Mouse (Mus musculus): ENCODE measurements around the gene Txnrd2. TPM values are rescaled to one million over a fixed set of nuclear protein-coding genes. Genes with fewer than 3 reads are reported as not detected.

The Txnrd2 gene
- polyA plus RNA-seq, 1 experiment from 2014 or later, result 34.0 TPM

- Histone ChIP-seq H3K9me3 (no peaks in the 10 kb centered on the region), H3K27ac (no peak overlapping the region), H3K9ac (no peak overlapping the region), H3K36me3 (replicated peaks) (no peaks in the 10 kb centered on the region), H3K4me1 (peaks cover 35% of the 10 kb centered on the region), H3K27me3 (replicated peaks) (no peaks in the 10 kb centered on the region), H3K4me2 (no peak overlapping the region), H3K4me3 (no peak overlapping the region)
- no peak for ATAC-seq (replicated peaks)
- WGBS, result 59% methylated on average over 3 of the region's 3 CpGs
Measured at GRCm38 (mm10) chr16:18386972-18387371, 39.2 kb upstream of the Txnrd2 start.

DNA sequence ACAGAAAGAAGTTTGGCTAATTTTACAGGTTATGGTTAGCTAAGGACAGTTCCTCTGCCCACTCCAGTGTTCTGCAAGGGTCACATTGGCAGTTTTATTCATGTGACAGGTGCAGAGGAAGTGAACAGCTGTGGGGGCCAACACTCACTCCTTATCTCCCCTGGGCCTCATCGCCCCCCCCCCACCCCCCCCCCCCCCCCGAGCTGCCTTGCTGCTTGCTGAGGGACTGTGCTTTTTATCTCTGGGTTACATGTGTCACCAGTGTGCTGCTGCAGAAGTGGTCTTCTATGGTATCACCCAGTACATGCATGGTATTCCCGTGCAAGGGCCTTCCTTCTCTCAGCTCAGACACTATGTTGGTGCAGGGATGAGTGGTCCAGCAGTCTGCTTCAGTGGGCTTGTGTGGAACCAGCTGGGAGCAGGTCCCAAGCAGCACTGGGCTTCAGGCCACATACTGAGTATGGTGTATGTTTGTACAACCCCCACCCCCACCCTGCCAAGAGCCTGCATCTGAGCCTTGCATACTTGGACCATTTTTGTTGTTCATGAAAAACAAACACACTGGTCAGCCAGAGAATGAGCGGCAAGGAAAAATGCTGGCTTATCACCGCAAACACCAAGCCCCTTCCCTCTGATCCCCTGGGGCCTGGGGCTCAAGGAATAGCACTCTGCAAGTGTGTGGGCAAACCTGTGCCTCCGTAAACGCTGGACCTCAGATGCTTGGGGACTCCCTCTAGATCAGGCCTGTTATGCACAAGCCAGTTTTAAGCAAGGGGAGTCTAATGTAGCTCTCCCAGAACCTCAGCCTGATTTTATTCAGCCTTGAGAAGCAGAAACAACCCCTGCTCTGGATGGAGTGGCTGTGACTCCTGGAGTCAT lies 38.2 kb upstream of the Txnrd2 start:
- Histone ChIP-seq H3K4me2 (no peak overlapping the region), H3K4me3 (no peak overlapping the region), H3K9ac (no peak overlapping the region), H3K36me3 (replicated peaks) (no peaks in the 10 kb centered on the region), H3K27me3 (replicated peaks) (no peaks in the 10 kb centered on the region), H3K9me3 (no peaks in the 10 kb centered on the region), H3K27ac (peak overlapping the region; percentile 32; the same call in 1 of the 2 replicates), H3K4me1 (peaks cover 39% of the 10 kb centered on the region)
- ATAC-seq (replicated peaks), result no peak
- WGBS, result 37% methylated on average over 5 of the region's 7 CpGs

DNA sequence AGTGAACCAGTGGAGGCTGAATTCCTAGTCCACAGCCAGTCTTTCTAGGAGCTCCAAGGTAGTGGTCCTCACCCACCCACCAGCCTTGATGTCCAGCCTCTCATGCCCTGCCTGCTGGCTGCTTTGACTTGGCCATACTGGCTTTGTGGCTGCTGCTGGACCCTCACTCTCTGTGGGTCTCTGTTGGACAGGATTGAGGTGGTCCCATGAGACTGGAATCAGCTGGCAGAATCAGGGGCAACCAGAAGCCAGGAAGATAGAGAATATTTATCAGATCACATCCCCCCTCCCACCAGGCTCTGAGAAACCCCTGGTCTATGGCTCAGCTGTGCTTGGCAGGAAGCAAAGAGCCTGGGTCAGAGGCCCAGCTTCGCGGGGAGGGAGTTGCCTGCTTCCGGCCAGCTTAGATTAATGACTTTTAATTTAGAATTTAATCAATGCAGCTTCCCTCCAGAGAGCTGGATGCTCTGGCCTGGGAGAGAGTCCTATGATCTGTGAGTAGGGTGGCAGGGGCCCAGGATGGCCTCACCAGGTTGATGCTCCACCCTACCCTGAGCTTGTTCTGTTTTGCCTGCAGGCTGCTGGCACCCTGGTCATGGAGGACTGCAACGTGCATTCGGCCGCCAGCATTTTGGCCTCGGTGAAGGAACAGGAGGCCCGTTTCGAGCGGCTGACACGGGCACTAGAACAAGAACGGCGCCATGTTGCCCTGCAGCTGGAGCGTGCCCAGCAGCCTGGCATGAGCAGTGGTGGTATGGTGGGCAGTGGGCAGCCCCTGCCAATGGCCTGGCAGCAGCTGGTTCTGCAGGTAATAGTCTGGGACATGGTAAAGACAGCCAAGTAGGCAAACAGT lies 37.4 kb upstream of the Txnrd2 start:
- Histone ChIP-seq H3K4me3 (no peak overlapping the region), H3K9ac (no peak overlapping the region), H3K27me3 (replicated peaks) (no peaks in the 10 kb centered on the region), H3K4me2 (no peak overlapping the region), H3K4me1 (peaks cover 43% of the 10 kb centered on the region), H3K27ac (peak overlapping the region; percentile 32; the same call in 1 of the 2 replicates), H3K36me3 (replicated peaks) (no peaks in the 10 kb centered on the region), H3K9me3 (no peaks in the 10 kb centered on the region)
- no peak for ATAC-seq (replicated peaks)
- WGBS, result 74% methylated on average over 14 of the region's 14 CpGs

DNA sequence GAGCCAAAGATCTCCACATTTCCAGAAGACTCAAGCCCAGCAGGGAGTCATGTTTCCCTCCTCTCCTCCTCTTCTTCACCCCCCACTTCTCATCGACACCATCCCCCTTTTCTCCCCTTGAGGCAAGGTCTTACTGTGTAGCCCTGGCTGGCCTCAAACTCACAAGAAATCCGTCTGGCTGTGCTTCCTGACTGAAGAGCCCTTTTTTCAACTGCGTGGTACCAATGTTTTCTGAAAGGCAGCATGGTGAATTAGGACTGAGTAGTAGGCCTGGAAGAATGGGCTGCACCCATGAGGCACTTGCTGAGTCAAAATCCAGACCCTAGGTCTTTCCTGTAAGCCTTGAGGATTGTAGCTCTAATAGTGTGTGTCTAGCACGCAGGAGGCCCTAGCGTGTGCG lies 35.8 kb upstream of the Txnrd2 start:
- Histone ChIP-seq H3K27me3 (replicated peaks) (no peaks in the 10 kb centered on the region), H3K9ac (no peak overlapping the region), H3K4me1 (peaks cover 58% of the 10 kb centered on the region), H3K9me3 (no peaks in the 10 kb centered on the region), H3K4me2 (no peak overlapping the region), H3K4me3 (no peak overlapping the region), H3K36me3 (replicated peaks) (no peaks in the 10 kb centered on the region), H3K27ac (no peak overlapping the region)
- ATAC-seq (replicated peaks), result no peak
- WGBS, result 71% methylated on average over 6 of the region's 6 CpGs

GRCm38 (mm10) chr16:18391127-18391526 lies 35.1 kb upstream of the Txnrd2 start:
- ATAC-seq (replicated peaks), result no peak
- Histone ChIP-seq H3K9me3 (no peaks in the 10 kb centered on the region), H3K9ac (no peak overlapping the region), H3K36me3 (replicated peaks) (no peaks in the 10 kb centered on the region), H3K27me3 (replicated peaks) (no peaks in the 10 kb centered on the region), H3K27ac (no peak overlapping the region), H3K4me2 (no peak overlapping the region), H3K4me1 (peaks cover 64% of the 10 kb centered on the region), H3K4me3 (no peak overlapping the region)
- 96% methylated on average over 3 of the region's 3 CpGs for WGBS

- WGBS, result 75% methylated on average over 3 of the region's 3 CpGs
- no peak overlapping the region for H3K4me3 ChIP-seq
- no peak for ATAC-seq (replicated peaks)
- no peaks in the 10 kb centered on the region for H3K27me3 ChIP-seq (replicated peaks)
- no peak overlapping the region for H3K9ac ChIP-seq
- no peak overlapping the region for H3K27ac ChIP-seq
- H3K9me3 ChIP-seq, result no peaks in the 10 kb centered on the region
- 0 out of 2 replicates have a peak overlapping the region, but pooled peaks have one; percentile 70 for H3K4me2 ChIP-seq
- no peaks in the 10 kb centered on the region for H3K36me3 ChIP-seq (replicated peaks)
- H3K4me1 ChIP-seq, result peaks cover 70% of the 10 kb centered on the region
Measured at GRCm38 (mm10) chr16:18391728-18392127, 34.5 kb upstream of the Txnrd2 start.

- H3K9ac ChIP-seq, result peak overlapping the region; percentile 70
- peak overlapping the region; percentile 65 for H3K4me3 ChIP-seq
- ATAC-seq (replicated peaks), result peak; percentile 85
- 0% methylated on average over 62 of the region's 63 CpGs for WGBS
- peaks cover 8% of the 10 kb centered on the region for H3K36me3 ChIP-seq (replicated peaks)
- no peaks in the 10 kb centered on the region for H3K27me3 ChIP-seq (replicated peaks)
- peak overlapping the region; percentile 70 for H3K4me2 ChIP-seq
- H3K27ac ChIP-seq, result peak overlapping the region; percentile 86
- no peaks in the 10 kb centered on the region for H3K9me3 ChIP-seq
- peaks cover 62% of the 10 kb centered on the region for H3K4me1 ChIP-seq
Measured at GRCm38 (mm10) chr16:18392469-18393426, 33.4 kb upstream of the Txnrd2 start.

GRCm38 (mm10) chr16:18393595-18393994 lies 32.6 kb upstream of the Txnrd2 start:
- H3K9ac ChIP-seq, result peak overlapping the region; percentile 70; the same call in 1 of the 2 replicates
- H3K9me3 ChIP-seq, result no peaks in the 10 kb centered on the region
- 43% methylated on average over 5 of the region's 5 CpGs for WGBS
- peaks cover 54% of the 10 kb centered on the region for H3K4me1 ChIP-seq
- peak; percentile 4; the same call in 1 of the 2 replicates for ATAC-seq (replicated peaks)
- H3K4me2 ChIP-seq, result peak overlapping the region; percentile 70
- H3K27ac ChIP-seq, result peak overlapping the region; percentile 86
- H3K27me3 ChIP-seq (replicated peaks), result no peaks in the 10 kb centered on the region
- H3K36me3 ChIP-seq (replicated peaks), result peaks cover 14% of the 10 kb centered on the region
- peak overlapping the region; percentile 65 for H3K4me3 ChIP-seq

DNA sequence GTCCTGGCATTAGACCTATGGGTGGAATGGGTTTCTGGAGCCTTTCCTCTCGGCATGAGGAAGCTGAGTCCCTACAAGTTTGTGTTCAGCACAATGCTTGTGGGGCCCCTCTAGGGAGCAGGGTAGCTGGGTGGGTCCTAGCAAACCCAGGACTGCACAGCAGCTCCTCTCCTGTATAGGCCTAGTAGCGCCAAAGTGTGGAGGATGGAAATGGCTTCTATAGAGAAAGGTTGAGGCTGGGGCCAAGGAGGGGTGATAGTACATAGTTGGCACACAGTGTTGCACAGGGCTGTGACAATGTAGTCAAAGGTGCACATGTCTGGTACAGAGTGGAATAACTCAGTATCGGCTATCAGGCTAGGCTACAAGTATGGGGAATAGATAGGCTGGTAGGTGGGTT lies 32.1 kb upstream of the Txnrd2 start:
- H3K4me2 ChIP-seq, result peak overlapping the region; percentile 70
- 53% methylated on average over 3 of the region's 3 CpGs for WGBS

GRCm38 (mm10) chr16:18394777-18395619 lies 31.2 kb upstream of the Txnrd2 start:
- Histone ChIP-seq H3K4me3 (no peak overlapping the region), H3K27me3 (replicated peaks) (no peaks in the 10 kb centered on the region), H3K9ac (no peak overlapping the region; the same call in 1 of the 2 replicates), H3K36me3 (replicated peaks) (peaks cover 17% of the 10 kb centered on the region), H3K9me3 (no peaks in the 10 kb centered on the region), H3K4me2 (peak overlapping the region; percentile 27), H3K4me1 (peaks cover 55% of the 10 kb centered on the region), H3K27ac (peak overlapping the region; percentile 62)
- 11% methylated on average over 11 of the region's 11 CpGs for WGBS
- ATAC-seq (replicated peaks), result no peak

More for the DNA sequence above, 32.1 kb upstream of the Txnrd2 start:
- no peak for ATAC-seq (replicated peaks)
- Histone ChIP-seq H3K4me1 (peaks cover 49% of the 10 kb centered on the region), H3K27me3 (replicated peaks) (no peaks in the 10 kb centered on the region), H3K36me3 (replicated peaks) (peaks cover 14% of the 10 kb centered on the region), H3K4me3 (peak overlapping the region; percentile 65), H3K9me3 (no peaks in the 10 kb centered on the region), H3K27ac (peak overlapping the region; percentile 86), H3K9ac (no peak overlapping the region)

GRCm38 (mm10) chr16:18395620-18396036 lies 30.6 kb upstream of the Txnrd2 start:
- H3K27me3 ChIP-seq (replicated peaks), result no peaks in the 10 kb centered on the region
- H3K9me3 ChIP-seq, result no peaks in the 10 kb centered on the region
- H3K27ac ChIP-seq, result peak overlapping the region; percentile 71
- 7% methylated on average over 6 of the region's 7 CpGs for WGBS
- no peak for ATAC-seq (replicated peaks)
- no peak overlapping the region for H3K9ac ChIP-seq
- H3K36me3 ChIP-seq (replicated peaks), result peaks cover 17% of the 10 kb centered on the region
- peak overlapping the region; percentile 27; the same call in 1 of the 2 replicates for H3K4me2 ChIP-seq
- H3K4me1 ChIP-seq, result peaks cover 61% of the 10 kb centered on the region
- no peak overlapping the region for H3K4me3 ChIP-seq

Measured in midbrain, embryonic 15.5 days (tissue).